Mouse (Mus musculus) kidney, adult 8-10 months (tissue): Measurements from ENCODE around the gene Rnf130.

Experiments used
- DNase-seq, 2 experiments: peaks; one replicate each; pipeline ENCODE4 v3.0.0; 2022

The Rnf130 gene

DNA sequence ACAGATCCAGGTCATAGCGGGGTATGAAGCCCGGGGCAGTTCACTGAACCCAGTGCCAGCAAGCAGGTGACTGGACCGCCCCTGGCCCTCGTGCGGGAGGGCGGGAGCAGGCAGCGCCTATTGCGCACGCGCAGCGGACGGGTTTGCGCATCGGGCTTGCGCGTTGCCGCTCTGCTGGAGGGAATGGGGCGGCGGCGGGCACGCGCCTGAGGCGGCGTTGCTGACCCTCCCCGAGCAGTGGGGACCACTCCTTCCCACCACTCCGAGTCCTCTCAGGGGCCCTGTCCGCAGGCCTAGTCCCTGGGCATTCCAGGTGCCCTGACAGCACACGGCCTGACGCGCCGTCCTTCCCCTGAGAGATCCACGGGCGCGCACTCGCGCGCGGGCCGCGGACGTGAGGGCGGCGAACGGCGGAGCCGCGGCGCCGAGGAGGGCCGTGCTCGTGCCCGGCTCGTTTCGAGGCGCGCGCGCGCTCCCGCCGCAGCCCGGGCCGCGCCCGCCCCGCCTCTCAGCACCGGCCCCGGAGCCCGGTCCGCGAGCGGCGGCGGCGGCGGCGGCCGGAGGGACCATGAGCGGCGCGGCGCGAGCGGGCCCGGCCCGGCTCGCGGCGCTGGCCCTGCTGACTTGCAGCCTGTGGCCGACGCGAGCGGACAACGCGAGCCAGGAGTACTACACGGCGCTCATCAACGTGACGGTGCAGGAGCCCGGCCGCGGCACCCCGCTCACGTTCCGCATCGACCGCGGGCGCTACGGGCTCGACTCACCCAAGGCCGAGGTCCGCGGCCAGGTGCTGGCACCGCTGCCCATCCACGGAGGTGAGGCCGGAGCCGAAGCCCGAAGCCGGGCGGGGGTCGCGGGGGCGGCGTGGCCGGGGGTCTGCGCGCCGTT is at the start of gene Rnf130:
Rnf130 (plus strand) TSS at position 514 of the 888 bp plus-strand sequence.
- peak; percentile 96 to 97 for DNase-seq

DNA sequence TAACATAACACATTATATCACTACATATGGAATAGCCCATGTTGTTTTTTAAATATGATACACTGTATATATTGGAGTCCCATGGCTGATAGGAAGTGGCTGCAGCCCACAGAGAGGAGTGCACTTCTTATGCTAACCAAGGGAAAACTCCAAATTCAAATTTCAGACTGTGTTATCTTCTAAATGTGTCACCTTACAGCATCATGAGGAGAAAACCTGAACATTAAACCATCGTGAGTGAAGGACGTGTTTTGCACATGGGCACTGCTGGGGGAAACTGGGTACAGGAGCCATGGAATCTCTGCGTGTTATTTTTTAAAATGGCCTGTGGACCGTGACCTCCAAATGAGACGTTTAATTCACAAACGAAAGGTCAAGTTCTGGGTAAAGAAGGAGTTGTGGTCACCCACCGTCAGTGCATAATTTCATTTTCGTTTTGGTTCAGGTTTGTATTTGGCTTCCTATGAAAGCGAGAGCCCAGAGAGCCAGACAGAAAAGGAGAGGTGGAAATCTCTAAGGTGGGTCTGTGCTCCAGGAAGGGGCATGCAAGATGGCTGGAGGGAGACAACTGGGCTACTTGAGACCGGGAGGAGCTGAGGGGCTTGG is 47.1 kb upstream of the Rnf130 start:
- DNase-seq, result no peak

DNA sequence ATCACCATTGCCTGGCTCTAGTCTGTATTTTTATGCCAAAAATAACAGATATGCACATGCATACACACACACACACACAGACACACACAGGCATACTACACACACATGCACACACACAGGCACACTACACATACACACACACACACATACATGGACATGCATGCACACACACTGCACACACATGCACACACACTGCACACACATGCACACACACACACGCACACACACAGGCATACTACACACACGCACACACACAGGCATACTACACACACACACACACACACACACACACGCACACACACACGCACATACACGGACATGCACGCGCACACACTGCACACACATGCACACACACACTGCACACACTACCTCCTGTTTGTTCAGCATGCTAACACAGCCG is 46.2 kb upstream of the Rnf130 start:
- DNase-seq, result no peak

DNA sequence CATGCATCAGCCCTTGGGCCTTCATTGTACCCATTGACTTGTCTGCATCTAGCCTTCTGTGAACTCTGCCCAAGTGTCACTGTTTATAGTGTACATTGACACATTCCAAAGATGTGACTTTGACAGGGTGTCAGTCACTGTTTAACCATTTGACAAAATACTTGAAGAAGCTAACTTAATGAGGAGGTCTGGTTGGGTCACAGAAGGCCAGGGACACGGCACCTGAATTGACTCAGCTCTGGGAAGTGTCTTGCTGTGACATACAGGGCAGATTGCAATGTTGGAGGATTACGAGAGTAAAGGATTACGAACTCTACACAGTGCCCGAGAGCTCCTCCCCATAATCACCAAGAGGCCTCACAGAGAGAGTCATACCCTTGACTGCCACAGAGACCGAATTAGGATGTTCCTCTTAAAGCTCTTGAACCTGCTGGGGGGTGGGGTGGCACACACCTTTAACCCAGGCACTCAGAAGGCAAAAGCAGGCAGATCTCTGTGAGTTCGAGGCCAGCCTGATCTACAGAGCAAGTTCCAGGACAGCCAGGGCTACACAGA is 44.4 kb upstream of the Rnf130 start:
- DNase-seq, result peak in 1 of 2 experiments; percentile 47

DNA sequence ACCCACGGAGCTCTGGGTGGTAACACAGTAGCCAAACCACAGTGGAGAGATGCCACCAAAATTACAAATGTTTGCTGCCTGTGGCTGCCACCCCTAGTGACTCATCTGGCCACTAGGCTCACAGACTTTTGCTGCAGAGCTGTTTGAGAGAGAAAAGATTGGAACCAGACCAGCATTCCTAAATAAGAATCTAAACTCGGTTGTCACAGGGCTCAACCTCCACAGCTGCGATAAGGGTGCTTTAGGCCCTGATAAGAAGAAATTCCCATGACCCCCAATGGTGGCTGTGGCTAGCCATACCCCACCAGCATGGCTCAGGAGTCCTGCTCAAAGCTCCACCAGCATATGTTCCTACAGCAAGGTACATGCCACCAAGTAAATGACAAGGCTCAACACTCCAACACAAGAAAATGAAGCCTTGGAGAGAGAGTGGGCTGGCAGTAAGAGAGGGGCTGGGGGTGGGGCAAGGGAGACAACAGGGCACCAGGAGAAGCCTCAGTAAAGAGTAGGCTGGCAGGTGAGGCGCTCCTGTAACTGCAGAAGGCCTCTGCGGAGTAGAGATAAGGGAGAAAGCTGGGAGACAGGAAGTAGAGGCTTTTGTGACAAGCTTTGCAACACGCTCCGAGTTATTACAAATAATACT is 43.7 kb upstream of the Rnf130 start:
- DNase-seq, result no peak

DNA sequence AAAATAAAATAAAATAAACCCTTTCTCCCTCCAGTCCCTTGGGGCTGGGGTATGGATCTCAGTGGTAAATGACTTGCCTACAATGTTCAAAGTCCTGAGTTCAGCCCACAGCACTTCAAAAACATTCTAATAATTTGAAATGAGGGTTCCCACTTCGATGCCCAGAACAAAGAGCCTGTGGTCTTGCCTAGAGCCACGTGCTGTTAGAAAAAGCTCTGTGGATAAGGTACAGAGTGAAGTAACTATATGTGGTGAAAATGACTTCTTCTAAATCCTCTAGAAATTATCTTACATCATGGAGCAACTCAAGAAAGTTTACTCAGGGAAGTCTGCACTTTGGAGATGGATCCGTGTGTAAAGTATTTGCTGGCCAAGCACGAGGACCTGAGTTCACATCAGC is 43.1 kb upstream of the Rnf130 start:
- no peak for DNase-seq

DNA sequence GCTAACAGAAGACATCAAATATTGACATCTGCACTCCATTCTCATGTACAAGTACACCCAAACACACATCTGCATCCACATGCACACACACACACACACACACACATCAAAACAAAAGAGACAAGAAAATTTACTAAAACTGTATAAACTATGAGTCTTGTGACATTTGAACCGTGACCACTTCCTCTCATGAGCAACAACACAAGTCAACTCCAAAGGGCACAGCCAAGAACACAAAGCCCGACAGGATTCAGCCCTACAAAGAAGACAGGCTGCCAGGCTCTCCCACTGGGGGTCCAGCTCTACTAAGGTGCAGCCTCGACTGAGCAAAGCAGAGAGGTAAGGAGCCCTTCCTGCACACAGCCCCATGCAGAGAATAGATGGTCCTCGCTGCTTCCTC is 42.3 kb upstream of the Rnf130 start:
- no peak for DNase-seq

DNA sequence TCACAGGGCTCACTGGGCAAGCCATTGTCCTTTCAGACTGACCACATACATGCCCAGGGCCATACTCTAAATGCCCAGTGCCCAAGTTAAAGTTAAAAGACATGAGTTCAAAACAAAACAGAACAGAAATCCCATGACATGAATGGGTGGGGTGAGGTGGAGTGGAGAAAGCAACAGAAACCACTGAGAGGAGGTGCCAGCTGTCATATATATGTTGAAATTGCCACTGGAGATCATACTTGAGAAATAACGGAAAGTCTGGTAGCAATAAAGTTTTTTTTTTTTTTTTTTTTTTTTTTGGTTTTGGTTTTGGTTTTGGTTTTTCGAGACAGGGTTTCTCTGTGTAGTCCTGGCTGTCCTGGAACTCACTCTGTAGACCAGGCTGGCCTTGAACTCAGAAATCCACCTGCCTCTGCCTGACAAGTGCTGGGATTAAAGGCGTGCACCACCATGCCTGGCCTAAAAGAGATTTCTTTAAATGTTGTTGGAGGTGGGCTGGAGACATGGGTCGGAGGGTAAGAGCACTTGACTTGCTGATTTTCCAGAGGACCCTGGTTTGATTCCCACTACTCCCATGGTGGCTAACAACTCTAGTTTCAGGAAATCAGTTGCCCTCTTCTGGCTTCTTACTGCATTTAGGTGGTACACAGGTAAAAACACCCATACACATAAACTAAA is 41.1 kb upstream of the Rnf130 start:
- DNase-seq, result no peak

DNA sequence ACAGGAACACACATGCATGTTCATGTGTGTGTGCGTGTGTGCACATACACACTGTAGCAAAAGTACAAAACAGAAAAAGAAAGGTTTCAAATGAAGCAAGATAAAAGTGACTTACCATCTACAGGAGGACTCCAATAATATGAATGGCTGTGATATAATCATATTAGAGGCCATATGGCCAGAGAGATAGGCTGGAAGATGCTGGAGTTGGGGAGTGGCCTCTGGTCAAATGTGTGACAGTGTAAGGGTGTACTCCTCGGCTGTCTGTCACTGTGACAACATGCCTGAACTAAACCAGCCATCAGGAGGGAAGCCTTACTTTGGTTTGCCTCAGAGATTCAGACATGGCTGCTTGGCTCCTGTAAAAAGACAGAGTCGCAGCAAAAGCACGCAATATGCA is 40.1 kb upstream of the Rnf130 start:
- DNase-seq, result no peak

DNA sequence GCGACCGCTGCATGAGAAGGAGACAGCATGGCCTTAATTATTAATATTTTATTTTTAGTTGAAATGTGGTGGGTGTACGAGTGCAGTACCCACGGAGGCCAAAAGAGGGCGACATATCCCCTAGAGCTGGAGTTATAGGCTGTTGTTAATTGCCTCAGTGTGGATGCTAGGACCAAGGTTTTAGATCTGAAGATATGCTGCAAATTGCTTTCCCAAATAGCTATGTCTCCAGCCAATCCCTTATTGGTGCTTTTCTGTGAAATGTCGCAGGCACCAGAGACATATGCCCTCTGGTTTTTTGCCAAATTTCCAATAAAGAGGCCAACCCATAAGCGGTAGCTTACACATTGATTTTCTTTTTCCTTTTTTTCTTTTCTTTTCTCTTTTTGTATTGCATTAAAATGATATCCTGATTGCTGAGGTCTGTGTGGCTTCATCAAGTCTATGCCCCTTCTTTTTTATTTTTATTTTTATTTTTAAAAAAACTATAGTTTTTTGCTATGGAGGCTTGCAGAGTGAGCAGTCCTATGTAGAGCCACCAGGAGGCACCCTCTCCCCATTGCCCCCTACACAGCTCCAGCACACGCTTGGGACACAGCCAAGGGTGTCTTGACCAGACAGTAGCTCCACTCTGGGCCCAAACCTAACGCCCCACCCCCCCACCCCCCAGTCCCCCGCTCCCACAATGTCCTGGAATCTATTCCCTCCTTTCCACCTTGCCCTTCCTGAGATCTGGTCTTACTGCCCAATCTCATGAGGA is 38.7 kb upstream of the Rnf130 start:
- DNase-seq, result peak; percentile 34 to 68

DNA sequence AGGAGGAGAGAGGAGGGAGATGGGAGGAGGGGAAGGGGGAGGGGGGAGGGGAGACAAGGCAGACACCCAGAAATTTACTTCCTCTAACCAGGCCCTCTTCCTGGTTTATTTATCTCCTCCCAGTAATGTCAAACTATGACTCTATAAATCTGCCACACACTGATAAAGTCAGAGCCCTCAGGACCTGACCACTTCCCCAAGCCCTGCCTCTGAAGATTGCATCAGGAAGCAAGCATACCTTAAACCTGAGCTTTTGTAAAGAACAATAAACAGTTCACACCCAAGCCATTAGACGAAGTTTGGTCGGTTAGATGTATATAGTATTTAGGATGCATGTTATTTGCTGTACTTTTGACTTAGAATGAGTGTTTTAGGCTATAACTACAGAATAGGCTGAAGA is 30.6 kb upstream of the Rnf130 start:
- no peak for DNase-seq

DNA sequence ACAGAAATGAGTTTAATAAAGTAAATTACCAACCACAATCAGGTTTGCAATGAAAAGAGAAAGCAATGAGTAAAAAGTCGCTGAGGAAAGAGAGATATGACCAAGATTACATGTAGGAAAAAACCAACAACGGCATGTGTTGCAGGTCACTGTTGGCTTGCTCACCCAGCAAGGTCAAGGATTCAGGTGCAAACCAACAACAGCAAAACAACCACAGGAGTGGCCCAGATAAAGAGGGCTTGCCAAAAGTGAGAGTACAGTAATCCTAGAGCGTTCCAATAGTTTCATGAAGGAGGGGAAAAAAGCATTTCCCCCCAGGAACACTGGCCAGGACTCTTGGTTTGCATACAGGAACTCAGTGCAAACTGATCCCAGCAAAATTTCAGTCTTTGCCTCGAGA is 28.7 kb upstream of the Rnf130 start:
- peak in 1 of 2 experiments; percentile 19 for DNase-seq

DNA sequence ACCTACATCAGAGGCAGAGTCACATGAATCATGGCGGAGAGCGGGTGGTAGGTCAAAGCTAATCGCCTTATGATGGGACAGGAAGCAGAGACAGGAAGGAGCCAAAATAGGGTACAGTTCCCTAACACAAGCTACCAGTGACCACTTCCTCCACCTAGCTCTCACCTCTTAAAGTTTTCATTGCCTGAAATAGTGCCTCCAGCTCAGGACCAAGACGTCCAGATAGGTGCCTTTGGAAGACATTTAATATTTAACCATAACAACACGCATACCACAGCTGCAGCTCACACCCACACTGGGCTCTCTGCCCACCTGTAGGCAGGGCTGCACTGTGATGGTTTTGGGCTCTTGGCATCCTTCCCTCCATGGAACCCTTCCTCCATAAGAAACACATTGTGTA is 27.8 kb upstream of the Rnf130 start:
- peak; percentile 71 to 78 for DNase-seq

DNA sequence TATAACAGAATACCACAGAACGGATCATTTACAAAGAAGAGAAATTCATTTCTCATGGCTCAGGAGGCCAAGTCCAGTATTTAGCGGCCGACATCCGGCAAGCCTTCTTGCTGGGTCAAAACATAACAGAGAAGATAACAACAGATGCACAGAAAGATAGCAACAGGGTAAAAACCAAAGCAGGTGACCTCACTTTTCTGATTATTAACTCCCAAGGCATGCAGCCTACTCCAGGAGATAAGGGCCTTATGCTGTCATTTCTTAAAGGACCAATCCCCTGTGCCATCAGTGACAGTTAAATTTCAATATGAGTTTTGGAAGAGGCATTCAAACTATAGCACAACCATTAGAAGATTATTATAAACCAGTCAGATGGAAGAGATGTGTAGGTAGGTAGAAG is 22.3 kb upstream of the Rnf130 start:
- DNase-seq, result no peak

DNA sequence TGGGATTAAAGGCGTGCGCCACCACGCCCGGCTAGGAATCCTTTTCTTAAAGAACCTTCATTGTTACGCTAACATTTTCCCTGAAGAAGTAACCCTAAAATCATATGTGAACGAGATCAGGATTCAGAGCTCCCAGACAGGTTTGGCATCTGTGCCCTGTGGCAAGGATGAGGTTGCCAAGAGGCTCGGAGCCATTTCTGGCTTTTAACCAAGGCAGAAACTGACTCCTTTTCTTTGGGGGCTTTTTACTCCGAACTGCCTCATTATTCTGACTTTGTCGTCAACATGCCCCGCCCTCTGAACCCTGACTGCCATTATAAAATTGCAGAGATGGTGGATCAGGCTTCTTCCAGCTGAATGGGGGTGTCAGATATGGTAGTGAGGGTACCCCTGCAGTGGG is 17.4 kb upstream of the Rnf130 start:
- DNase-seq, result no peak

DNA sequence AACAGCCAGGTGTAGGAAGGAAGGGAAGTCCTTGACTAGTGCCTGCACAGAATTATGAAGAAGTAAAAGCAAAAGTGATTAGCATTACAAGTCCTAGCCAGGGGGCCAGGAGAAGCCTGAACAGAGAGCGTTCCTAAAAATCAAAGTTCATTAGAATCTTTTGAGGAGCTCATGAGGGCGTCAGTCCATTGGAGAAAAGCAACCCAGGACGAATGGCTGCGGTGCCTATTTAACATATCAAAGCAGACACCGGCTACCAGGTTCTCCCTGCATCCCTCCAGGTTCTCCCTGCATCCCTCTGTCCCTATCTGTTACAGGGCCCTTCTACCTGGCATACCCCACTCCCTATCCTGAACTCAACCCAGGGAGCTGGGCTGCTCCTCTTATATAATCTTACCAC is 16.9 kb upstream of the Rnf130 start:
- no peak for DNase-seq

DNA sequence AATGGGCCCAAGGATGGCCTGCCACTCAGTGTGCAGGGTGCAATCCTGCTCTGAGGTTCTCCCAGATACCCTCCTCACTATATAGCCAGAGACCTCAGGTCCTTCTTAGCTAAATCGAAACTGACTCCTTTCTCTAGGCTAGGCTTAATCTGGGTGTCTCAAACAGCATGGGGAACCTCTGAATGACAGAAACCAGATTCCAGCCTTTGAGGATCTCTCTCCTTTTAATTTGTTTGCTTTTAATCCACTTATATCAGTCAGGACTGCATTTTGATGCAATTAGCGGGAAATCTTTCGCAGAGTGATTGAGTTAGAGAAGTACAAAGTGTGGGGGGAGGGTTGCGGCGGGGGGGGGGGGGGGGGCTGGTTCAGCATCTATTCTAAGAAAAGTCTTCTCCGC is 12.1 kb upstream of the Rnf130 start:
- DNase-seq, result no peak

DNA sequence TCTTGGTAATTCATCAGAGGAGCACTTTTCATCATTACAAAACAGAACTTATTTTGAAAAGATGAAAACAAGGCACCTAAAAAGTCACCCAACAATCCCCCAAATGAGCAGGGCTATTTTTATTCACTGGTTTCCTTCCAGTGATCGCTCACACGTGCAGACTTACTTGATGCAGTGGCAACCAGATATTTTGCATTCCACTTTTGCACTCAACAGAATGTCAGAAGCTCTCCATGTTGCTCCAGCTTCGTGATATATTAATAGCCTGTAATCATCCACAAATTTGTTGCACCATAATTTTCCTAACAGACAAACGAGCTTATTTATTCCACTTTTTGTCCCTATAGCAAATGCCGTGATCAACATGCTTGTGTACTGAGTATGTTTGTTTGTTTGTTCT is 8.6 kb upstream of the Rnf130 start:
- DNase-seq, result no peak

DNA sequence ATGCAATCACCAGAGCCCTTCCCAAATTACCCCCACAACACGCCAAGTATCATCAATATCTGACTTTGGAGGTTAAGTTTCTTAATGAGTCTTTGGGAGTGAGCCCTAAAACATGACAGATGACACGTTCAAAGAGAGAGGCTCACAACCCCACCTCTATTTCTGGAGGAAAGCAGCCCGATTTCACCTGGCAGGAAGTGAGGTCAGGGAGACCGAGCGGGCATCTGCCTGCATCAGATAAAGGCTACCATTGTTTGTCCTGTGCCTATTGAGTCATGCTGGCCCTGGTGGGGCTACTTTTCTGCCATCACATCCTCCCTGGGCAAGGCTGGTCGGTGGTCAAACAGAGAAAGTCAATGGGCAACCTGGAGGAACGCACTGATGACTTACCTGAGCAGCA is 7.6 kb upstream of the Rnf130 start:
- no peak for DNase-seq

DNA sequence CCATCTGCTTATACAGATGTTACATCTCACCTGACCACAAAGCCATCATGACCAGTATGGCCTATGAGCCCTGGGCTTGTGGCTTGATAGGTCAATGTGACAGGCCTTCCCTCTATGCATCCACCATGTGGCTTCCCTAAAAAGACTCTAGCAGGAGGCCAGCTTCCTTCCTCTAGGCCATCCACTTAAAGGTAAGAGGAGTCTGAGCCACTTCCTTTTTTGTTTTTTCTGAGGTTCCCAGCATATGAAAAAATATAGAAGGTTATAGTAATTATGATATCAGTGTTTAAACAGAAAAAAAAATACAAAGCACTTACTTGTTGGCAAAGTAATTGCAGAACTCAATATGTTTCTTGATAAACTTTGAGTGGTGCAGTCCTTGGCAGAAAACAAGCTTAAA is 6.3 kb upstream of the Rnf130 start:
- no peak for DNase-seq

DNA sequence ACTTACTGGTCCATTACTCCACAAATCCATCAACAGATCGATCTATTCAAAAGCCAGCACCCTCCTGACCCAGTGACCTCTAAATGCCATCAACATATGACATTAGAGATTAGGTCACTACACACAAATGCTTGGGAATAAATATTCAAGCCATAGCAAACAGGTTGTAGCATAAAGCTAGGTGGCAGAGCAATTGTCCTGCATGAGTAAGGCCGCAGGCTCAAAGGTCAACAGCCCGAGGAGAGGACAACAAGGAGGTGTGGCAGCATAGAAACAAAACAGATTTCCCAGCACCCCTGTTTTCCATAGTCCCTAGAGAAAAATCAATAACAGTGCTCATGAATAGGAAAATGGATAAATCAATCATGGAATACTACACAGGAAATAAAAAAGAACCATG is 3.1 kb upstream of the Rnf130 start:
- peak; percentile 24 to 34 for DNase-seq

DNA sequence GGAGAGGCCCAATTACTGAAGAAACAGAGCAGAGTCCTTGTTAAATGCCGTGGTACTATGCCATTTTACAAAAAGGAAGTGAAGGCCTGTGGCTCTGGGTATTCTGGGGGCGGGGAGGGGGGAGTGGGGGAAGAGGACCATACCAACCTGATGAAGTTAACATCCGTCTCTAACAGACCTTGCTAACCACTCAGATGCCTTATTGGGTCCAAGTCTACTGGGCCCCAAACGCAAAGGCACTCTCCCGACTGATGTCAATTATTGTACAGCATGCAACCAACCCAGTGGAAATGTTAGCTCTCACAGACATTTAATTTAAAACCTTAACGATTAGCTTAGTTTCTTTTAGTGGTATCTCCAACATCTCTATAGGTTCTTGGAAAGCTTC is 707 bp upstream of the Rnf130 start:
- peak in 1 of 2 experiments; percentile 11 for DNase-seq
